Mouse (Mus musculus): ENCODE data around the gene Bcor.

Bcor gene

GRCm38 (mm10) chrX:12159981-12160656 is at the start of gene Bcor:
Gene Bcor (minus strand): TSS chrX:12160355.
- no peak for DNase-seq (ENCODE audit: low spot score in 2 of 2)

GRCm38 (mm10) chrX:12202951-12203350 is 42.8 kb upstream of the Bcor start:
- no peak for DNase-seq (ENCODE audit: low spot score in 2 of 2)

DNA sequence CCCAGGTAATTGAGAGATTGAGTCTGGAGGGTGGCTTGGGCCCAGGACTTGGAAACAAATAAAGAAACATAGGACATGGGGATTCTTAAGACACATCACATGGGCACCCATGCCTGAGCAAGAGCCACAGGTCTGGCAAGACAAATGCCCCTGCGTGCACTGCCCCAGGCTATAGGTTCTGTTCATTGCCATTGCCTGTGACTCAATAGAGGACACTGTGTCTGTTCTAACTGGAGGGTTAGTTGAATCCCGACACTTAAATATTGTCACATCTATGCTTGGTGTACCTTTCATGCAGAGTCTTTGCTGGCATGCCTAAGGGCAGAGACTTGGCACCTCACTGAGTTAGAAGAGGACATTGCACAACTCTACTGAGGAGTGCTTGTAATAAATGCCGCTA is 41.0 kb upstream of the Bcor start:
- no peak for DNase-seq (ENCODE audit: low spot score in 2 of 2)

DNA sequence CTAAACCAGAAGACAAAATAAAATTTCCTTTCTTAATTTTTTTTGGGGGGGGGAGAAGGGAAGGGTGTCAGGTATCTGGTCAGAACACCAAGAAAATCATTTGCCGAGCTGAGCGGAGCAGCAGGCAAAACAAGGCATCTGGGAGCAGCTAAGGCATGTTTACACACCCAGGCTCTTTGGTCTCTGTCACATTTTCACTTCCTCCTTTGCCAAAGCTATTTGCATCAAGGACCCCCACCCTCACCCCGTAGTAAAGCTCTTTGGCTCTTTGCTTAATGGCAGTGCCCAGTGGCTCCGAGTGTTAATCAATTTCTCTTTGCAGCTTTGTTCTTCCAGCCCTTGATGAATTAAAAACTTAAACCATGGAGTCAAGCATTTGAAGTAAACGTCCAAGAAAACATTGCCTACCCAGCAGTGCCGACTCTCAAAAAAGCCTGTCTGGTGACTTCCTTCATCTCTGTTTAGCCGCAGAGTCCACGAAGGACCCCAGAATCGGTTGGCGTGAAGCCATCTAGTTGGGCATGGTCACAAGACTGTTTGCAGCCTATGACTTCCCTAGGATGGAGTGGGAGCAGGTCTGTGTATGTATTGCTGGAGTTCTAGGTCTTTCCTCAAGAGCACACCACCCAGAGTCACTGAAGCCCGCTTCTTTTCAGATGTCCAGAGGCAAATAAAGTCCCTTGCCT is 35.2 kb upstream of the Bcor start:
- DNase-seq (ENCODE audit: low spot score in 2 of 2), result no peak

DNA sequence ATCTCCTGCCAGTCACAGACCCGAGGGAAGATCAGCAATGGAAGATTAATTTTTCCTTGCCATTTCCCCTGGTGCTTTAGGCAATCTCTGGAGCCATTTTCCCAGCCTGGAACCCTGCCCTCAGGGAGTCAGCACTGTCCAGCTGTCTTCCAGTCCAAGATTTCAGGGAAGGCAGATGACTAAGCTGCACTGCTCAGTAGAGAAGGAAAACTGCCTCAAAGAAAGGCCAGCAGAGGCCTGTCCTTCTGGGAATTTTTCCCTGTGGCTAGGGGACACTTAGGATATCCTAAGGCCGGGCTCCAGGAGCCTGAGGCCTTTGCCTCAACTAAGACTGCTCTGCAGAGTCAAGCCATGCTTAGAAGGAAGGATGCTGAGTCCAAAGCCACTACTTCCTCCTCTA is 32.2 kb upstream of the Bcor start:
- DNase-seq (ENCODE audit: low spot score in 2 of 2), result no peak

DNA sequence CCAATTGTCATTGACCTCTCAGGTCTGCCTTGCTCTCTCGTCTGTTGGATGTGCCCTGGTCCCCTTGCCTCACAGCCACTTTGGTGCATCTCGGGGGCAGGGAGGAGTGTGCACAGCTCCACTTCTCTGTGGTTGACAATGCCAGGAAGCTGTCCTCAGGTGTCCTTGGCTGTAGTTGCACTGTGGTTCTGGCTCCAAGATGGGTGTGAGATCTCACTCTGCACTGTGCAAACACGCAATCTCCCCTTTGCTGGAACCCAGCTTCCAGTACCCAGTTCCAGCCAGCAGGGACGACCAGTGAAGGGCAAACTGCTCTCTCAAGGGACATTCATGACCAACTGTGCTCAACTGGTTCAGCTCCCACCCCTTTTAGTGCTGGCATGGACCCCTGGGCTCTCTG is 29.4 kb upstream of the Bcor start:
- no peak for DNase-seq (ENCODE audit: low spot score in 2 of 2)

DNA sequence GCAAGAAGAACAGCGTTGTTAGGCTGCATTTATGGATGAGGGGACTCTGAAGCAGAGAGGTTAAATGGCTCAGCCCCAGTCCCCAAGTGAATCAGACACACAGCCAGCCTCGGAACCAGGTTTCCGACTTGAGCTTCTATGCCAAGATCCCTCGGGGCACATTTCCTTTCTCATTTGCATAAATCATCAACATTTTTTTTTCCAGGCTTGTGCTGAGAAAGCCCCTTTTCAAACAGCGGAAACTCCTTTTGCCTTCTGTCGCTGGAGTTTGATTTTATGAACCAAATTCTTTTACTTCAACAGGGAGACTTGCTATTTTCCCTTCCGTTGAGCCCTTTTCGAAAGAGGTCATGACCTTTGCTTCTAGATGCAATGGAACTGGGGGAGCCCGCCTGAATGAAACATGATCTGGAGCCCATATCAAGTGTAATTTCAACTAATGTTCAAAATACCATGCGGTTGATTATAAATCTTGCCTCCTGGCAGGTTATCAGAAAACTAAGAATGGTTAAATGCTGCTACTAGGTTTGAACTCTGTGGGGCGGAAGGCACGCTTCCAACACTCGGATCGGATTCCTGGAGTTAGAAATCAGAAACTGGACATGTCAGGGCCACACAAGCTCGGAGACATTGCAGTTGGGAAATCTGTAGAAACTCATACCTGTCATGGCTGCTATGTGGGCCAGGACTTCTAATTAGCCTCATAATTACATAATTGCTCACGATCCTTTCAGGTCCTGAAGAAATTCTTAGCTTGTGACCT is 15.2 kb upstream of the Bcor start:
- DNase-seq (ENCODE audit: low spot score in 2 of 2), result no peak

- no peak for DNase-seq (ENCODE audit: low spot score in 2 of 2)
Observed at GRCm38 (mm10) chrX:12170128-12170527, 10.0 kb upstream of the Bcor start.

- DNase-seq (ENCODE audit: low spot score in 2 of 2), result no peak
Observed at GRCm38 (mm10) chrX:12164591-12165529, 4.7 kb upstream of the Bcor start.

DNA sequence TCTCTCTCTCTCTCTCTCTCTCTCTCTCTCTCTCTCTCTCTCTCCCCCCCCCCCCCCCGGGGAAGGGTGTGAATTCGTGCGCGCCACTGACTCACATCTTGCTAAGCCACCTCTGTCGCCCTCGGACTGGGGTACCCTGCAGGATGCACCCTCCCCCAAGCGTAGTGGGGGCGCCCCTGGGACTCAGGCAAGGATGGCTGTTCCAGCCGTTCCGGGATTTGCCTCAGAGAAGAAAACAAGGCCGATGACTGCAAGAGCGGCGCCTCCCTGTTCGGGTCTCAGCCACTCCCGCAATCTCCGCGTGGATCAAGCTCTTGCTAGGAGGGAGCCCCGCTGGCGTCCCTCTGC is 647 bp downstream of the Bcor start:
- DNase-seq (ENCODE audit: low spot score in 2 of 2), result no peak

GRCm38 (mm10) chrX:12158821-12159533 is 1.2 kb downstream of the Bcor start:
- DNase-seq (ENCODE audit: low spot score in 2 of 2), result no peak

DNA sequence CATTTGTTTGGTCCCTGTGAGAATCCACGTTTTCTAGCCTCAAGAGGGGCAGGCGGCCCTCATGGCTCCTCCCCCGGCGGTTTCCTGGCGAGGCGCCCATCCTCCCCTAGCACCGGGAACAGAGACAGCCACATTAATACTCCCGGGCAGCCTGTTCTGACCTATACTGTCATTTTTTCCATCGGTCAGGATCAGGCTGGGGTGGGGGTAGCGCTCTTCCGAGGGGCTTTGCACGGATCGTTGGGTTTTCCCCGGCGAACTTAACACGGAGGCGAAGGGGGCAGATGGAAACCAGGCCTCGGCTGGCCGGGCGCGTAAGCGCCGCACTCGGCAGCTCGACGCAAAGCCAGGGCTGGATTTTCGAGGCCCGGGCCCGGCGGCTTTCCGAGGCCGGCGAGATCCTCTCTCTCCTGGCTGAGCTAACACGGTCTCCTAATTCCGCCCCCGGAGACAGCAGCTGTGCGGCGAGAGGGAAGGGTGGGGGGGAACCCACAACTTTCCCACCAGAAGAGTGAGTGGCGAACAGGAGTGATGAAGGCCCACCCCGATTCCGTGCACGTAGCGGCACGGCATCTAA is 1.8 kb downstream of the Bcor start:
- DNase-seq (ENCODE audit: low spot score in 2 of 2), result no peak

- no peak for DNase-seq (ENCODE audit: low spot score in 2 of 2)
Observed at GRCm38 (mm10) chrX:12157331-12157930, 2.7 kb downstream of the Bcor start.

GRCm38 (mm10) chrX:12155842-12156291 is 4.3 kb downstream of the Bcor start:
- no peak for DNase-seq (ENCODE audit: low spot score in 2 of 2)

GRCm38 (mm10) chrX:12155068-12155840 is 4.9 kb downstream of the Bcor start:
- DNase-seq (ENCODE audit: low spot score in 2 of 2), result no peak

DNA sequence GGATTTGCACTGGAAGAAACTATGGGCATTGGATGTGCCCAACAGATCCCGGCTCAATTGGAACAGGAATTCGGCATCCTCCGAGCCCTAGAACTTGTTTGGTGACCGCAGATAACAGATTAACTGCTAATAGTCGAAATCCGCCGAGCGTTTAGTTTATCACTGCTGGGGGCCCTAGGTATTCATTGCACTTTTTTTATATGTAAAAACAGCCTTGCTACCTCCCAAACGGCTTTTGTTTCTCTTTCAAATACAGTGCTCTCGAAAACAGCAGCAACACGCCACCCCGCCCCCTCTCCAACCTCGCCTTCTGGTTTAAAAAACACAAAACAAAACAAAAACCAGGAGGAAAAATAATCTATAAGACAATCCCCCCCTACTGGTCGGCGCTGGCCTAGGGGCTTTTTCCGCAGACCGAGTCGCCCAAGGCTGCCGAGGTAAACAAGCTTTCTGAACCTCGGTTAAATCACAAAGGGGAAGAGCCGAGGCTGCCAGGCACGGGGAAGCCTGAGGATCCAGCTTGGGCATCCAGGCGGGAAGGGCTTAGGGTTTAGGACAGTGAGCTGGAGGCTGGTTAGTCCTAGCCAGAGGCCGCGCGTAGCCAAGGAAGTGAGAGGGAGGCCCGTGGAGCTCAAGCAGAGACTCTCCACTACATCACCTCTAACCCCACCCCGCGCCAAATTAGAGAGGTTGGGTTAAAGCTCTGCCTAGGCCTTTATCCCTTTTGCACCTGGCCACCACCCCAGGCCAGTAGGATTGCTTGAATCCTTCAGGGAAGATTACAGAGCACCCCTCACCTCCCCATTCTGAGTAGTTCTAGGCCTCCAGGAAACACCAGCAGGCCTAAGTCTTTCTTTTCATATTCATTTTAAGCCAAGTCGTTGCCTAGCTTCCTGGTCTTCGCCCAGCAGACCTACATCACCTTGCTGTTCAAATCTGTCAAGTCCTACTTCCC is 6.7 kb downstream of the Bcor start:
- no peak for DNase-seq (ENCODE audit: low spot score in 2 of 2)

DNA sequence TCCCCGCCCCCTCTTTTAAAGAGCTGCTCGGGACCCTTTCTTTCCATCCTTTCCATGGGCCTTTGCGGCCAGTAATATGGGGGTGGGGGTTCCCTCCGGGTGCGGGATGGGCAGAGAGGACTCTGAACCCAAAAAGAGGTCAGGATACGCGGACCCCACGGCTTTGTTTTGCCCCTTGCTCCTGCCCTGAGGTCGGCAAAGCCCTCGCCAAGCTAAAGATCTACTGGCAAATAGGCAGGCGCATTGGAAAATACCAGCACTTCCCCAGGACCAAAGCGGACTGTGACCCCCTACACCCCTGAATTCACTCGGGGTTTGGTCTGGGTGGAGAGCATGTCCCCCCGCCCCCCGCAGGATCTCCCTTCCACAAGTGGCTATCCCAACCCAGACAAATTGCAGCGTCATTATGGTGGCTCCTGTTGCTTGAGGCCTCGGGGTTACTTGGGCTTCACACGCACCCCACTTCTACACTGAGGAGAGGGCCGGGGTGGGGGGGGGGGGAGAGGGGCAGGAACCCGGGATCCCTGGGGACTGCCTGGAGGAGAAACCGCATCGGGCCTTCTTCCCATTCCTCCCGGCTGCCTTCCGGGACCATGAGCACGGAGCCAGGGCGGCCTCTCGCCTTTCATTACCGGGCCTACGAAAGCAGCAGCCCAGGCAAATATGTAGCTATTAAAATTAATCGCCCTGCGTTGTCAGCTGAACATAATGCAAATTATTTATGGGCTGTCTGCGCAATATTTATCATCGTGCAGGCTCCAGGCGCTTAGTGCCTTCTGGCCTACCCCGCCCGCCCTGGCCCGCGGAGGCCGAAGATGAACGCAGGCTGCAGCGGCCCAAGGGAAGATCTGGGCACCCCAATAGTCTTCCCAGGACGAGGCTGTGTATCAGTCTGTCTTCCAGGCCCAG is 7.9 kb downstream of the Bcor start:
- no peak for DNase-seq (ENCODE audit: low spot score in 2 of 2)
